Mouse (Mus musculus): ENCODE data around the gene Ankle2.
A peak's percentile ranks its signal among the peaks of the same experiment; 100 is the strongest.

Ankle2 gene

DNA sequence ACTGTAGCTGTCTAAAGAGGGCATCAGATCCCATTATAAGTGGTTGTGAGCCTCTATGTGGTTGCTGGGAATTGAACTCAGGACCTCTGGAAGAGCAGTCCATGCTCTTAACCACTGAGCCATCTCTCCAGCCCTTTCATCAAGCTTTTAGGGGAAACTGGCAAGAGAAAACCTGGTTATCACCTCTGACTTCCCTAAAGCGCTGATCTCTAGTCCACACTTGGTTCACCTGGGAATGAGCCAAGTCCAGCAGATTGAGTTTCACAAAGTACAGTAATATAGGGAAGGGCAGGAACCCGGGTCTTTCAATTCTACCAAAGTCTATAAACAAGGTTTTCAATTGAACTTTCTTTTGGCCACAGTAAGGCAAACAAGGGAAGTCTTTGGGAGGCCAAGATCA, 51.2 kb downstream of the Ankle2 start:
- DNase-seq (ENCODE audit: low read depth, low spot score), result no peak

DNA sequence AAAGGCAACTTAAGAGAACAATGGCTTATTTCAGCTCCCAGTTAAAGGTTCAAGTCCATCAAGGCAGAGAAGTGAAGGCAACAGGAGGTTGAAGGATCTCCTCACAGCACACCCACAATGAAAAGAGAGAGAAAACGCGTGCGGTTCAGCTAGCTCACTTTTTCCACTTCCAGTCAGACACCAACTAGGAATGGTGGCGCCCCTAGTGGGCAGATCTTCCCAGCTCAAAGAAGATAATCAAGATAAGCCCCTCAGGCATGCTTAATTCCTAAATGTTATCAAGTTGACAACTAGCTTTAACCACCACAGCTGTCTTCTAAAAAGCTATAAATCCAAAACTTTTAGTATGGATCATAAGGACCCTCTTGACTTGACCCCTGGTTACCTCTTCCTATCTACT, 53.7 kb downstream of the Ankle2 start:
- DNase-seq (ENCODE audit: low read depth, low spot score), result peak; percentile 65

- no peak for DNase-seq (ENCODE audit: low read depth, low spot score)
Measured at GRCm38 (mm10) chr5:110285156-110285555, 54.4 kb downstream of the Ankle2 start.

DNA sequence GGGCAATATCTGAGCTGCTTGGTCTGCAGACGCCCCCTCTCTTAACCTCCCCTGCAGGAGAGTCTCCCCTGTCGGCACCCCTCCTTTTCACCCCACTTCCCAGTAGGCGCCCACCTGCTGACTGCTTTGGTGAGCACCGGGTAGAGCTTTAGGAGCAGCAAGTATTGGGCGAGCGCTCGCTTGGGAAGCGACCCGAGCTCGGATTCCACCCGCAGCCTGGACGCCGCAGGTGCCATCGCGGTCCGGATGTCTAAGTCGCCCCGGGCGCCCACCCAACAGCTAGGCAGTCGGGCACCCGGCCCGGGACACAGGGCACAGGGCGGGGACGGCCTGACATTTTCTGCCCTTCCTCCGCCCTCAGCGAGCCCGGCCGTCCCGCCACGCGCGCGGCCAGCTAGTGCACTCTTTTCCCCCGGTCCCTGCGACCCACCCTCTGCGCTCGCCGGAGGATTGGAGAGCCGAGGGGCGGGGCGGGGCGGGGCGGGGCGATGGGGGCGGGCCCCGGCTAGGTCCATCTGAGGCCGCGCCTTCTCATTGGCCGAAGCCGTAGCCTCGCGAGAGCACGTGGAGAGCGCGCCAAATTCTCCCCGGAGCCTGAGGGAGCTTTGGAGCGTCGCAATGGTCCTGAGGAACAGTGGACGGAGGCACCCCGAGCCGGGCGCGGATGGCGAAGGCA, 55.1 kb downstream of the Ankle2 start, which contains the start of the genes Pxmp2 and Pole:
Gene Pxmp2 (minus strand): TSS at position 417 of the 676 bp plus-strand sequence.
Gene Pole (plus strand): TSS at position 537 of the 676 bp plus-strand sequence.
- DNase-seq (ENCODE audit: low read depth, low spot score), result peak; percentile 95

- DNase-seq (ENCODE audit: low read depth, low spot score), result peak; percentile 54
Measured at GRCm38 (mm10) chr5:110286446-110287083, 55.8 kb downstream of the Ankle2 start.

GRCm38 (mm10) chr5:110287084-110287475, 56.3 kb downstream of the Ankle2 start:
- DNase-seq (ENCODE audit: low read depth, low spot score), result no peak

- DNase-seq (ENCODE audit: low read depth, low spot score), result no peak
Measured at GRCm38 (mm10) chr5:110291649-110292048, 60.8 kb downstream of the Ankle2 start.

- no peak for DNase-seq (ENCODE audit: low read depth, low spot score)
Measured at GRCm38 (mm10) chr5:110296637-110297036, 65.8 kb downstream of the Ankle2 start.

DNA sequence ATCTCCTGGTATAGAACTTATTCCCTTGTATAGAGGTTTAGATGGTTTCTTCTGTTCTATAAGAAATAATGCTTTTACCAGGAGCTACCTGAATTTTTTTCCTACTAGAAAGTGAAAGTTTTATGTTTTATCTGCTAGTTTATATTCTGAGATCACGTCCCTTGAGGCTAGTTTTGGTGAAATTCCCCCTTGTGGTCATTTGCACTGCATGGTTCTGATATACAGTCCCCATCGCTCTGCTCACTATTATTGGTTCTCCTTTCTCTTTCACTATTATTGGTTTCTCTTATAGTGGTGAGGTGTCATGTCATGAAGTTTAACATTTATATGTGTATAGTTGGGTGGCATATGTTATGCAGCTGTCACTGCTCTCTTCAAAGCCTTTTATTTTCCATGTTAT, 69.8 kb downstream of the Ankle2 start:
- no peak for DNase-seq (ENCODE audit: low read depth, low spot score)

All from 3T3-L1 (cell line).